Mouse (Mus musculus) C2C12 (cell line): ENCODE data around the gene Gm38100. TPM values are rescaled to one million over a fixed set of nuclear protein-coding genes. Genes with fewer than 3 reads are reported as not detected.

Source experiments
- H3K27me3 ChIP-seq: one replicate; pipeline ENCODE4 v1.6.1; 2011; ENCODE audit not compliant: control insufficient read depth, insufficient read depth, insufficient read length
- H3K36me3 ChIP-seq: one replicate; pipeline ENCODE4 v1.6.1; 2011; ENCODE audit not compliant: control insufficient read depth, insufficient read depth
- H3K4me3 ChIP-seq: one replicate; pipeline ENCODE4 v1.5.1; 2011; ENCODE audit warnings: mild to moderate bottlenecking, control low read depth; ENCODE audit not compliant: poor library complexity, insufficient read depth, severe bottlenecking
- H3K79me2 ChIP-seq: one replicate; pipeline ENCODE4 v1.6.1; 2011; ENCODE audit not compliant: control insufficient read depth, insufficient read depth
- H3K79me3 ChIP-seq: one replicate; pipeline ENCODE4 v1.6.1; 2011; ENCODE audit warnings: low read depth, control low read depth
- H3ac ChIP-seq: one replicate; pipeline ENCODE3; 2011; ENCODE audit warnings: low read depth; ENCODE audit not compliant: control insufficient read depth, insufficient read length
- CEBPB ChIP-seq: IDR thresholded peaks from one replicate; pipeline ENCODE4 v1.6.1; 2011; ENCODE audit warnings: low read depth, mild to moderate bottlenecking, control low read depth, moderate library complexity
- CTCF ChIP-seq: IDR thresholded peaks from one replicate; pipeline ENCODE4 v1.5.1; 2011; ENCODE audit not compliant: control insufficient read depth, insufficient read depth, insufficient read length
- FOSL1 ChIP-seq: IDR thresholded peaks from one replicate; pipeline ENCODE4 v1.8.0; 2011; ENCODE audit warnings: mild to moderate bottlenecking, low read length; ENCODE audit not compliant: poor library complexity, insufficient read depth, severe bottlenecking
- MAX ChIP-seq: IDR thresholded peaks from one replicate; pipeline ENCODE4 v1.6.1; 2011; ENCODE audit warnings: mild to moderate bottlenecking, control low read depth
- MYOD1 ChIP-seq: IDR thresholded peaks from one replicate; pipeline ENCODE4 v1.6.1; 2011; ENCODE audit warnings: low read depth; ENCODE audit not compliant: control insufficient read depth, insufficient read length
- MYOG ChIP-seq: IDR thresholded peaks from one replicate; pipeline ENCODE4 v1.6.1; 2011; ENCODE audit not compliant: control insufficient read depth, insufficient read length; ENCODE audit errors: extremely low read depth
- USF1 ChIP-seq: IDR thresholded peaks from one replicate; pipeline ENCODE4 v1.6.1; 2011; ENCODE audit warnings: low read depth, mild to moderate bottlenecking, control low read depth, moderate library complexity
- polyA plus RNA-seq: library from polyadenylated mRNA; unstranded; fragments of >200 nt; fragmentation: generic; extraction: Trizol; gene quantifications from one replicate; pipeline ENCODE4 v1.2.1, GENCODE M21; 2012; ENCODE audit warnings: missing spikeins

Gm38100 gene
- polyA plus RNA-seq, 1 experiment, result not detected

- H3K79me2 ChIP-seq, result no peaks in the 10 kb centered on the region
- no peaks in the 10 kb centered on the region for H3K79me3 ChIP-seq
- H3ac ChIP-seq, result no peak overlapping the region
- no peaks in the 10 kb centered on the region for H3K27me3 ChIP-seq
- no peak overlapping the region for H3K4me3 ChIP-seq
- no peak for TF ChIP-seq MYOD1
- peak; percentile 24 for TF ChIP-seq CTCF
- no peaks in the 10 kb centered on the region for H3K36me3 ChIP-seq
Observed at GRCm38 (mm10) chr1:175923848-175924787, 4.0 kb downstream of the Gm38100 start.

- no peak overlapping the region for H3ac ChIP-seq
- peaks cover 17% of the 10 kb centered on the region for H3K27me3 ChIP-seq
- TF ChIP-seq MYOG, result no peak
- no peak for TF ChIP-seq CEBPB
- no peak for TF ChIP-seq FOSL1
- TF ChIP-seq MYOD1, result no peak
- no peak for TF ChIP-seq CTCF
- no peak for TF ChIP-seq USF1
- TF ChIP-seq MAX, result no peak
- no peak overlapping the region for H3K4me3 ChIP-seq
- H3K36me3 ChIP-seq, result no peaks in the 10 kb centered on the region
- no peaks in the 10 kb centered on the region for H3K79me2 ChIP-seq
- H3K79me3 ChIP-seq, result no peaks in the 10 kb centered on the region
Observed at GRCm38 (mm10) chr1:175931391-175931790, 11.3 kb downstream of the Gm38100 start.

- Histone ChIP-seq H3K79me2 (no peaks in the 10 kb centered on the region), H3K4me3 (no peak overlapping the region), H3K36me3 (no peaks in the 10 kb centered on the region), H3K27me3 (peaks cover 18% of the 10 kb centered on the region), H3K79me3 (no peaks in the 10 kb centered on the region), H3ac (no peak overlapping the region)
- no peak for TF ChIP-seq FOSL1
- no peak for TF ChIP-seq MYOD1
- TF ChIP-seq CEBPB, result no peak
- no peak for TF ChIP-seq MAX
- TF ChIP-seq USF1, result no peak
- TF ChIP-seq MYOG, result no peak
- TF ChIP-seq CTCF, result no peak
Observed at GRCm38 (mm10) chr1:175936282-175936737, 16.2 kb downstream of the Gm38100 start.

GRCm38 (mm10) chr1:175938731-175939130 is 18.6 kb downstream of the Gm38100 start:
- Histone ChIP-seq H3ac (no peak overlapping the region), H3K4me3 (no peak overlapping the region), H3K36me3 (no peaks in the 10 kb centered on the region), H3K79me2 (no peaks in the 10 kb centered on the region), H3K27me3 (peaks cover 15% of the 10 kb centered on the region), H3K79me3 (no peaks in the 10 kb centered on the region)
- TF ChIP-seq USF1 (no peak), MYOG (no peak)

- Histone ChIP-seq H3ac (no peak overlapping the region), H3K79me2 (no peaks in the 10 kb centered on the region), H3K27me3 (no peaks in the 10 kb centered on the region), H3K79me3 (no peaks in the 10 kb centered on the region), H3K36me3 (no peaks in the 10 kb centered on the region), H3K4me3 (no peak overlapping the region)
- TF ChIP-seq MYOD1 (no peak), USF1 (no peak), CTCF (no peak), CEBPB (no peak), MYOG (no peak), FOSL1 (no peak), MAX (no peak)
Observed at GRCm38 (mm10) chr1:175943168-175943567, 23.0 kb downstream of the Gm38100 start.

- TF ChIP-seq MYOG, result no peak
- TF ChIP-seq USF1, result no peak
- no peak for TF ChIP-seq MAX
- TF ChIP-seq FOSL1, result no peak
- TF ChIP-seq CTCF, result no peak
- Histone ChIP-seq H3K36me3 (no peaks in the 10 kb centered on the region), H3K4me3 (no peak overlapping the region), H3K79me2 (no peaks in the 10 kb centered on the region), H3ac (no peak overlapping the region), H3K79me3 (no peaks in the 10 kb centered on the region), H3K27me3 (no peaks in the 10 kb centered on the region)
Observed at GRCm38 (mm10) chr1:175946718-175947315, 26.7 kb downstream of the Gm38100 start.
